Mouse (Mus musculus) left cerebral cortex, postnatal 14 days (tissue): ENCODE data around the gene Prdm16. TPM values are rescaled to one million over a fixed set of nuclear protein-coding genes. Genes with fewer than 3 reads are reported as not detected.
A peak's percentile ranks its signal among the peaks of the same experiment; 100 is the strongest.

Source experiments
- DNase-seq, 2 experiments: peaks; one replicate each; pipeline ENCODE4 v3.0.0; 2021 to 2022; ENCODE audit warnings: low spot score in 2 of 2, mixed read lengths in 1 of 2
- intact Hi-C: fragments of 180-260 bp; cut with DNase I; formaldehyde crosslinking; loops from one replicate; pipeline ENCODE4 v1.15.1; 2025
- long read RNA-seq, 2 experiments: library from polyadenylated mRNA; stranded (forward); transcript quantifications; one replicate each; pipeline ENCODE4 v2.0.0; 2021
- total RNA-seq, 2 experiments: library from RNA; stranded (reverse); gene quantifications; 2 replicates each; pipeline ENCODE4 v1.2.3; 2021

Gene Prdm16
- 1 to 10 TPM; 6.8 TPM for total RNA-seq
- long read RNA-seq, experiment 1, partial matches to known transcripts = 0 of 15 reads
- long read RNA-seq, experiment 1, other reads (novel, unspliced or antisense) = 15 of 15 reads
- long read RNA-seq, experiment 2, partial matches to known transcripts = 1 of 12 reads
- long read RNA-seq, experiment 2, other reads (novel, unspliced or antisense) = 11 of 12 reads

GRCm38 (mm10) chr4:154636721-154637311 is at the start of gene Prdm16:
Gene Prdm16, minus strand, starts transcription at chr4:154636873.
- intact Hi-C loops = loop anchor here (2.0 to 10.0 kb wide), 3 partner anchors 85 to 302 kb away; partner anchors contain the start of gene B230104I21Rik
- DNase-seq = peak in 1 of 2 experiments; percentile 31

DNA sequence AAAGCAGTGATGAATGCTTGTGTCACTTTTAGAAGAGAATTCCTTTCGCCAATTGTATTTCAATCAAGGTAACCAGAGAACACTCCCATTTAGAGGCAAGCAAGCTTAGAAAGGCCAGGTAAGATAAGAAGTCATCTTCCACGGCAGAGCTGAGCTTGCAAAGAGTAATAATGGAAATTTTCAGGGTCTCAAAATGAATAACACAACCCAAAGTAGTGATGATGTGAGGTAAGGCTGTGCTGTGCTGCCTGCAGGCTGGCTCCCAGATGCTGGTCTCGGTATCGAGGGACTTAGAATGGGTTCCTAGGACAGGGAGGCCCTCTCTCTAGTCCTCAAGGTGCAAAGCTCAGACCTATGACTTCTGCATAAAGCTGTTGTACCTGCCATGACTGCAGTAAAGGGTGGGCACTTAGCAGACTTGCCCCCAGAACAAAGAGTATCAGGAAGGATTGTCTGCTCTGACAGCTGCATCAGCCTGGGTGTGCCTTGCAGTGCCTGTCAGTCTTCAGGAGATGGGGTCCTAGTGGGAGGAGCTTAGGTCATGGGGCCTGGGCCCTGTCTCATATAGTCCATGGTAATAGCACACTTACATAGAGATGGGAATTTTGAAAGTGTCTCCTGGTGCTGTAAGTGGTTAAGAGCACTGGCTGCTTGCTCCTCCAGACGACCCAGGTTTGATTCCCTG is 46.5 kb upstream of the Prdm16 start:
- no peak for DNase-seq
- intact Hi-C loops = no loop called here

DNA sequence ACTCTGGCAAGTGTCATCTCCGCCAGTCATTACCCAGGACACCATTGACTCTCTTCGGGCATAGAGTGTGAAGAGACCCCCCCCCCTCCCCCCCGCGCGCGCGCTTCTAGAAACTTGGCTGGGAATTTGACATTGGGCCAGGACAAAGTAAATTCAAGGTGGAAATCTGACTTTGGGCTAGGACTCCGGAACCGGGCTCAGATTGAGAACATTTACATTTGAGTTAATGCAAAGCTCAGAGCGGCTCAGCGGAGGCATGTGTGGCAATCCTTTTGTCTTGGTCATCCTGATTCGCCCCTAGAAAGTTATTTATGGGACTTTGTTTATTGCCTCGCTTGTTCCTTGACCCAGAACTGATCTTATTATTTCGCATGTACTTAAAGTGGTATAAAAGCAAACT is 45.6 kb upstream of the Prdm16 start:
- no peak for DNase-seq
- intact Hi-C loops = no loop called here

DNA sequence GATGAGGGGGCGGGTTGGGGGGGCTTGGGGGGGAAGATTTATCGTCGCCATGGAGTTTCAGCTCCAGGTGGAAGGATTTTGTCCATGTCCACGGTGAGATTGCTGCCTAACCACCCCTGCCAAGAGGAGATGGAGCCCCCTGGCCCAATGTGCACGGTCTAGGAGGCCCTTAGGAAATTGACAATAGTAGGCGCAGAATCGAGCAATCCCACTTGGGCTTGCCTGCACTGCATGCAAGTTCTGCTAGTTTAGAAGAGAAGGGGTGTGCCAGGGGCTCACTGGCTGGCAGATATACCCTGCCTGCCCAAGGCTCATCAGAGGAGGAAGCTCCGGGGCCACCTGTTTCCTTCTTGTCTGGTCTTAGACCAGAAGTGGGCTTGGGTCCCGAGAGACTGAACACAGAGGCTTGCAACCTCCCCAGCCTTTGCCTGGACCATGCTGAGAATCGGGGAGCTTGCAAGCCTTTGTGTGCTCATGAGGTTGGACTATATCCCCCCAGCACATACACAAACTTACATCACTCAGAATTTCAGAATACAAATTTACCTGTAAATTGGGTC is 38.8 kb upstream of the Prdm16 start:
- no peak for DNase-seq
- intact Hi-C loops = no loop called here

DNA sequence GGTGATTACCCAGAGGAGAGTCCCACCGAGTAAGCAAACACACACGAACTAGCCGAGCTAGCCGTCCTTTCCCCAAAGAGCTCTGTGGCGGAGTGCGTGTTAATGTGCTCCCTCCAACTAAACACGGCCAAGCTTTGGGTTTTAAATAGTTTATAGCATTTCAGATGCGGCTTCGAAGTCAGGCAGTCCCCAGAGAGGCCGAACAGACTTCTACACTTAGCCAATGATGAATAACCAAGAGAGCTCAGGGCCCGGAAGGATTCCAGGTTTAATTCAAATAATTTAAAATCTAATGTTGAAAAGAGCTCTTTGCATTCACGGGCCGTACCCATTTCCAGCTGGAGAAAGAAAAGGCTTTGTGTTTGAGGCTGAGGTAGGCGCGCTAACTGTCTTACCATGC is 38.3 kb upstream of the Prdm16 start:
- no peak for DNase-seq
- intact Hi-C loops = no loop called here

GRCm38 (mm10) chr4:154674541-154674940 is 37.9 kb upstream of the Prdm16 start:
- intact Hi-C loops = no loop called here
- DNase-seq = peak in 1 of 2 experiments; percentile 46

GRCm38 (mm10) chr4:154673986-154674385 is 37.3 kb upstream of the Prdm16 start:
- intact Hi-C loops = no loop called here
- DNase-seq = no peak

GRCm38 (mm10) chr4:154672027-154672426 is 35.4 kb upstream of the Prdm16 start:
- DNase-seq = no peak
- intact Hi-C loops = no loop called here

DNA sequence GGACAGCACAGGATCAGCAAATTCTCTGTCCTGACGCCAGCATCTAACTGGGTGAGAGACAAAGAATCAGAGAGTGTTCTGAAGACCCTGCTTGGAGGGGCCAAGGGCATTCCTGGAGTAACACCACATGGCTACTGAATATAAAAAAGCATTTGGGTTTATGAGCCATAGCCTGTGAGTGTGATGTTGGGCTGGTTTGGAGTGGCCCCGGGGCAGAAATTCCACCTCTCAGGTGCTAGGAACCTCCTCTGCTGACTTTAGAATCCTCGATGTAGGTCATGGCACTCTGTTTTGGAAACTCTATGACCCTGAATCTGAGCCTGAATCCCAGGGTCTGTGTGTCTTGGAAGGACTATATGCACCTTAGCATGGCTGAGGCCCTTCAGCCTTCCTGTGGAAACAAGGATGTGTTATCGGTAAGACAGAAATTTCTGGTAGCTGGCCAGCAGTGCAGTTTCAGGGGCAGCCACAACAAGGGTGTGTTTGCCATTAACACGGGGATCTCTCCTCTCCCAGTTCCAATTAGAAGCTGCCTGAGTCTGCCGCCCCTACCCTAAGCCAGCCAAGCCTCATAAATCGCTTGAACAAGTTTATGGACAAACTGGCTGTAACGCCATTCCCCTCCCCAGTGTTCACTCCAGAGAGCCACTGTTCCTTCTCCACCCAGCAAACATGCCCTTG is 34.7 kb upstream of the Prdm16 start:
- intact Hi-C loops = no loop called here
- DNase-seq = no peak

DNA sequence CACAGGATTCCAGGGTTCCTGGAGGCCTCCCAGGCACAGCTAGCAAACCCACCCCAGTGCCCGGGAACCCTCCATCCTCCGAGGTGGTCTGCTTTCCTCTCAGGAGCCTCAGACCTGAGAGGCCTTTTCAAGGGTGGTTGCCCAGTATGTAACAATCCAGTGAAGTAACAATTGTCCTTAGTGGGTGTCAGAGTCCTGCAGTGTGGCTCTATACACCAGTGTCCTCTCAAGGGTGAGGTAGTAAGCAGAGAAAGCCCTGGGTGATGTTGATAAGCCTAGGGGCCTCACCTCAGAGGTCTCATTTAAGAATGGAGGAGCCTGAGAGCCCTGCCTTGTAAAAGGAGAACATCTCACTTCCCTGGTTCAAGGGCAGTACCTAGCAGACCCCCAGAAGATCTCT is 31.1 kb upstream of the Prdm16 start, which contains the start of gene Actrt2:
Gene Actrt2 (minus strand): TSS at position 101 of the 400 bp plus-strand sequence.
- intact Hi-C loops = no loop called here
- DNase-seq = no peak

DNA sequence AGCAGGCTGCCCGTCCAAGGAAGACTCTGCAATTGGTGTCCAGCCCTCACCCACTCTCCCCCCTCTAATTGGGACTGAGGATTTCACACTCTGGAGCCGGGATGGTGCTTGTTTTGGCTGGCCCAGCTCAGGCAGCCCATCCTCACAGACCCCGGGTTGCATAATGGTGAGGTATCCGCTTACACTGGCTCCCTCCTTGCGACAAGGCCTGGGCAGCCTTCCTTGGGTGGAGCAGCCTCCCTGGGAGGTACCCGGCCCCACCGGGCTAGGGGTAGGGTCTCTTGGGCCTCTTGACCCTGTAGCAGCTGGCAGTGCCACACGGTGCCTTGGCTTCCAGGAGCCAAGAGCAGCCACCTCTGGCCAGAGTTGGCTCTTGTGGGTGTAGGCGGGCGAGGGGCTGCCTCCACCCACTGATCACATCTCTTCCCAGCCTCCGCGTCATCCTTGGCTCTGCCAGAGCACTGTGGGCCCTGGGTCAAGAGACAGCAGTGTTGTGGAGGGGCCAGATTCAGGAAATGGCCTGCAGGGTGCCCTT is 26.1 kb upstream of the Prdm16 start:
- DNase-seq = no peak
- intact Hi-C loops = no loop called here

DNA sequence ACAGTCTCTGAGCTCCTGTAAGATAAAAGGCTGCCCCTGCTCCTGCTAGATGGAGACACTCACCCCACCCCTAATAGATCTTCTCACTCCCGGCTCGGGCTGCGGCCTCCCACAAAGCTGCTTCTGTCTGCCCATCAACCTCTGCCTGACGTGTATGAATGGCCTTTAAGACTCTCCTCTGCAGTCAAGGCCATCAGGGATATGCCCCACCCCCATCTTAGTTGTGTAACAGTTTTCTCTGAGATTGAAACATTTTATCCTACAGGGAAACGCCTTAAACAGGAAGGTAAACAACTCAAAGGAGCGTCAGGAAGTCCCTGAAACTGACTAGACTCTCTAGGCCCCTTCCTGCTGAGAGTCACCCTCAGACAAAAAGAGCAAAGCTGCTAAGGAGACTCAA is 24.6 kb upstream of the Prdm16 start:
- intact Hi-C loops = no loop called here

GRCm38 (mm10) chr4:154660025-154660424 is 23.4 kb upstream of the Prdm16 start:
- no peak for DNase-seq
- intact Hi-C loops = no loop called here

More for the DNA sequence above, 24.6 kb upstream of the Prdm16 start:
- no peak for DNase-seq

GRCm38 (mm10) chr4:154655134-154655910 is 18.6 kb upstream of the Prdm16 start:
- intact Hi-C loops = no loop called here
- DNase-seq = peak in 1 of 2 experiments; percentile 42

- intact Hi-C loops = no loop called here
- DNase-seq = no peak
These were observed 15.8 kb upstream of the Prdm16 start for GRCm38 (mm10) chr4:154652494-154652893.

DNA sequence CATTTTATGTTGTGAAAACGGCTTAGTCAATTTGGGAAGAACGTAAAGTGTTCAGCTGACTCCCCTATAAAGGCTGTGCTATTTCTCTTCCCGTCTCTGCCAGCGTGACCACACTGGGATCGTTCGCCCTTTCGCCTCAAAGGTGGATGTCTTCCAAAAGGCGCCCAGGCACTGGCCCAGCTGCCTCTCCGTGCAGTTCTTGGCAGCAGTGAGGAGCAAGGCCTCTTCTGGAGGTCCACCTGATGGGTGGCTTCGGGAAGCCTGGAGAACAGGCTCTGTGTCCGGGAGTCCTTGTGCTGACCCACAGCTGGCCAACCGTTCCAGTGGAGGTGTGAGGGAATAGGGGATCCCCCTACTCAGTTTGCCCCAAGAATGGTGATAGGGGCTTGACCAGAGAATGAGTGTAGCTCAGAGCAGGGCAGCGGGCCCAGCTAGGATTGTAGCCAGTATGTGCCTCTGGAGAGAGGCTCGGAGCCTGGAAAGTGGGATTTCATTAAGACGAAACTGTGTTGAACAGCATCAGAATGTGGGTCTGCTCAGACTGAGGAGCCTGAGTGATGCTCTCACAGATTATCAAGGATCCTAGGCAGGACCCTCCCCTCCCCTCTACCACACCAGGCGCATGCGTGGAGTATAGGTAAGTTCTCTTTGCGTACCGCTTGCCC is 12.5 kb upstream of the Prdm16 start:
- DNase-seq = no peak
- intact Hi-C loops = no loop called here

DNA sequence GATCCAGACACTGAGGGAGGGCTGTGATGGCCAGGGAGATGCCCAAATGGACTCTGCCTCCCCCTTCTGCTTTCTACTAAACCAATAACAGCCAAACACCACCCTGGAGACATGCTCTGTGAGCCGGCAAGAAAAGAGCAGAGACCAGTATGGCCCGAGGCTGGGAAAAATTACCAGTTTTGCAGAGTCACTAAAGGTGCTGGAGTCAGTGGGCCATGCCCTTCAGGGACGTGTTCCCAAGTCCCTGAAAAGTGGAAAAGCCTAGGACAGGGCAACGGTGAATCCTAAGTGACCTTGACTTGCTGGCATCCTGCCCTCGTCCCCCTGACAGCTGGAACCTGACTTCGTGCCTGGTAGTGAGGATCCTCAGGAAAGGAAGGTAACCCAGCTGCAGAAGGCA is 5.8 kb upstream of the Prdm16 start:
- intact Hi-C loops = no loop called here
- no peak for DNase-seq

GRCm38 (mm10) chr4:154641296-154642110 is 4.8 kb upstream of the Prdm16 start:
- DNase-seq = no peak
- intact Hi-C loops = no loop called here
